Mouse (Mus musculus): ENCODE measurements around the gene Gm5538. TPM values are rescaled to one million over a fixed set of nuclear protein-coding genes. Genes with fewer than 3 reads are reported as not detected.

Gene Gm5538
- polyA plus RNA-seq (2015; fragmentation: Nextera tagmentation; extraction: Ambion mirVana), result not detected in 2 replicates

- Histone ChIP-seq H3K9me3 (no peaks in the 10 kb centered on the region), H3K36me3 (no peaks in the 10 kb centered on the region), H3K27me3 (no peaks in the 10 kb centered on the region), H3K4me3 (no peak within 1 kb of the TSS), H3K4me2 (no peak within 1 kb of the TSS), H3K4me1 (replicated peaks) (no peaks in the 10 kb centered on the region), H3K9ac (no peak within 1 kb of the TSS), H3K27ac (replicated peaks) (no peak within 1 kb of the TSS)
- whole genome bisulfite sequencing, result 88% methylated on average over 2 of the region's 2 CpGs
- ATAC-seq (ENCODE audit: low FRiP score, low read depth), result no peak
Observed at GRCm38 (mm10) chr3:59729490-59729889, at the start of gene Gm5538. Gene Gm5538 (plus strand): TSS chr3:59729790.

GRCm38 (mm10) chr3:59697391-59697790 is 32.2 kb upstream of the Gm5538 start:
- Histone ChIP-seq H3K36me3 (no peaks in the 10 kb centered on the region), H3K4me3 (no peak overlapping the region)
- 94% methylated on average over 3 of the region's 3 CpGs for WGBS

GRCm38 (mm10) chr3:59702614-59703110 is 26.9 kb upstream of the Gm5538 start:
- H3K36me3 ChIP-seq, result no peaks in the 10 kb centered on the region
- H3K4me3 ChIP-seq, result no peak overlapping the region
- no peaks in the 10 kb centered on the region for H3K27me3 ChIP-seq
- H3K4me2 ChIP-seq, result no peak overlapping the region
- no peaks in the 10 kb centered on the region for H3K4me1 ChIP-seq (replicated peaks)
- 100% methylated on average over 1 of the region's 1 CpGs for WGBS
- no peak overlapping the region for H3K27ac ChIP-seq (replicated peaks)
- no peak overlapping the region for H3K9ac ChIP-seq
- H3K9me3 ChIP-seq, result no peaks in the 10 kb centered on the region
- ATAC-seq (ENCODE audit: low FRiP score, low read depth), result no peak

More at GRCm38 (mm10) chr3:59697391-59697790, 32.2 kb upstream of the Gm5538 start:
- Histone ChIP-seq H3K27ac (replicated peaks) (no peak overlapping the region), H3K27me3 (no peaks in the 10 kb centered on the region), H3K4me1 (replicated peaks) (no peaks in the 10 kb centered on the region), H3K4me2 (no peak overlapping the region), H3K9ac (no peak overlapping the region), H3K9me3 (no peaks in the 10 kb centered on the region)
- no peak for ATAC-seq (ENCODE audit: low FRiP score, low read depth)

DNA sequence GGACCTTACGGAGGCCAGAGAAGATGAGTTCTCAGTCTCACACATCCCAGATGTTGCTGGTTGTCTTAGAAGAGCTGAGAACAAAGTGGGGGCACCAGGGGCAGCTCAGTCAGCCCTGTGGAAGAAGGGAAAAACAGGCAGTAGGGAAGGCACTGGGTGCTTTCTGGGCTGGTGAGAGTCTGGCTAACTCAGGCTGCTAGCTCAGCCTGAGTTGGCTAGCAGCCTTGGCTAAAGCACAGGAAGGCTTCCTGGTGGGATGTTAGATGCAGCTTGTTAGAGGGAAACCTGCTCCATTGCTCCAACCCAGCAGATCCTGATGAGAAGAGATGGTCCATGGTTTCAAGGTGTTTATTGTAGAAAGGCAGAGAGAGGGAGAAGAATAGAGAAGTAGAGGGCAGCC is 10.3 kb downstream of the Gm5538 start:
- Histone ChIP-seq H3K36me3 (no peaks in the 10 kb centered on the region), H3K4me1 (replicated peaks) (no peaks in the 10 kb centered on the region), H3K4me3 (no peak overlapping the region), H3K9me3 (no peaks in the 10 kb centered on the region), H3K27me3 (no peaks in the 10 kb centered on the region), H3K4me2 (no peak overlapping the region), H3K27ac (replicated peaks) (no peak overlapping the region), H3K9ac (no peak overlapping the region)
- 94% methylated on average over 1 of the region's 1 CpGs for WGBS
- ATAC-seq (ENCODE audit: low FRiP score, low read depth), result no peak

DNA sequence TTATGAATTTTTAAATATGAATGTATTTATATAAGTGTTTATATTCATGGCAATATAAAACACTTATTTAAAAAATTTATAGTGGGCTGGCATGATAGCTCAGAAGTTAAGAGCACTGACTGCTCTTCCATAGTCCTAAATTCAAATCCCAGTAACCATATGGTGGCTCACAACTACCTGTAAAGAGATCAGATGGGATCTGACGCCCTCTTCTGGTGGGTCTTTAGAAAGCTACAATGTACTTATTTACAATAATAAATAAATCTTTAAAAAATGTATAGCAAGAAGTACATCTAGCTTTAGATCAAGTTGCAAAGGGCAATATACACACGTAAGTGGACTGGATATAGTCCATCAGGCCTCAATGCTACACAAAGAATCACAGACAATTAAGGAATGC is 14.6 kb downstream of the Gm5538 start:
- no peaks in the 10 kb centered on the region for H3K4me1 ChIP-seq (replicated peaks)
- H3K27me3 ChIP-seq, result no peaks in the 10 kb centered on the region
- no peak overlapping the region for H3K27ac ChIP-seq (replicated peaks)
- H3K9ac ChIP-seq, result no peak overlapping the region
- 20% methylated on average over 2 of the region's 2 CpGs for WGBS
- no peak overlapping the region for H3K4me2 ChIP-seq
- H3K36me3 ChIP-seq, result no peaks in the 10 kb centered on the region
- no peak for ATAC-seq (ENCODE audit: low FRiP score, low read depth)
- H3K9me3 ChIP-seq, result no peaks in the 10 kb centered on the region
- H3K4me3 ChIP-seq, result no peak overlapping the region

Other genes starting within 250 kb of the Gm5538 start
- gene Gm8298, start 131.3 kb downstream of the Gm5538 start, polyA plus RNA-seq (2015; fragmentation: Nextera tagmentation; extraction: Ambion mirVana), result not detected in 2 replicates
- gene C130079G13Rik, start 195.4 kb downstream of the Gm5538 start, polyA plus RNA-seq (2015; fragmentation: Nextera tagmentation; extraction: Ambion mirVana), result not detected in 2 replicates